Mouse (Mus musculus) gastrocnemius, adult 18-20 months (tissue): ENCODE data around the gene Llcfc1. TPM values are rescaled to one million over a fixed set of nuclear protein-coding genes. Genes with fewer than 3 reads are reported as not detected.

Source experiments
- DNase-seq: peaks from one replicate; pipeline ENCODE4 v3.0.0; 2021; ENCODE audit warnings: low spot score
- long read RNA-seq, 2 experiments: library from polyadenylated mRNA; stranded (forward); transcript quantifications; one replicate each; pipeline ENCODE4 v2.0.0; 2021
- total RNA-seq, 2 experiments: library from RNA; stranded (reverse); gene quantifications; 2 replicates each; pipeline ENCODE4 v1.2.3; 2021

Llcfc1 gene
- total RNA-seq, result not detected
- long read RNA-seq, experiment 1, result 0 reads
- long read RNA-seq, experiment 2, result 0 reads

- no peak for DNase-seq
Observed at GRCm38 (mm10) chr6:41684131-41684530, at the start of gene Llcfc1. Gene Llcfc1 (plus strand): TSS chr6:41684431.

DNA sequence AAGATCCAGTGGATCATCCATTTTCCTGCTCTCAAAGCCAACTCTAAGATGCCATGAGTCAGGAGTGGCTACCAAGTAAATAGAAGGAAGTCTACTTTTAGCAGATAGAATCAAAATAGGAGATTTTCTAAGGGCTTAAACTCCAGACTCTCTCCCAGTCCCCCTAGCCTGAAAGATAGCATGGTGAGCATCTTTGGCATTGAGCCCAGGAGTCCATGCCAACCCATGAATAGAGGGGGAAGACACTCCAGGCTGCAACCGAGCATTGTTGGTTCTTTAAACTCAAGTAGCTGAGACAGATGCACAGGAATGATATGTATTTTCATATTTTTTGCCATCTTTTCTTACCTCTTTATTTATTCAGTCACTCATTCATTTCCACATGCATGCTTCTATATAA lies 49.0 kb upstream of the Llcfc1 start:
- no peak for DNase-seq

GRCm38 (mm10) chr6:41636178-41636577 lies 48.1 kb upstream of the Llcfc1 start, which contains the start of gene Trpv6:
Gene Trpv6 (minus strand): TSS chr6:41636405.
- DNase-seq, result no peak

- DNase-seq, result no peak
Observed at GRCm38 (mm10) chr6:41637393-41637792, 46.8 kb upstream of the Llcfc1 start.

DNA sequence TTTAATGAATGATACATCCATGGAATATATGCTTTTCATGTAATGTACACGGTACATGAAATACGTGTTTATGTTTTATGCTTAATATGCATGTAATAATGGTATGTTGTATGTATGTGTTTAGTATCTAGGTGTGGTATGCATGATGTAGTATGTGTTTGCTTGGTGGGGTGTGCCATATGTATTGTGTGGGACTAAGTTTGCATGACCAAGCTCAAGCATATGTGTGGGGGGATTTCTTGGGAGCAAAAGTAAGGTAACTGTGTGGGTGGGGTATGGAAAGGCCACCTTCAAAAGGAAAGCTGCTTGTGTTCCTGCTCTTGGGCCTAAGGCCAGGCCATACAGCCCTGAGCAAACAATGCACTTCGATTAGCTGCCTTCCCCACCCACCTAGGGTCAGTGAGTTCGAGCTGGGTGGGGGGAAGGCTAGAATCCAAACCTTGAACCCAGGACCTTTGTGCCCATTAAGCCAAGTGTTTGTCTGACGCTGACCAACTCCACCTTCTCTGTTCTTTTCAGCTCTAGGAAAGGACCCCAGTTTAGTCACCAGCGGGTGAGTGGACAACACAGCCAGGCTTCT lies 46.2 kb upstream of the Llcfc1 start:
- no peak for DNase-seq

GRCm38 (mm10) chr6:41640449-41640848 lies 43.8 kb upstream of the Llcfc1 start:
- no peak for DNase-seq

DNA sequence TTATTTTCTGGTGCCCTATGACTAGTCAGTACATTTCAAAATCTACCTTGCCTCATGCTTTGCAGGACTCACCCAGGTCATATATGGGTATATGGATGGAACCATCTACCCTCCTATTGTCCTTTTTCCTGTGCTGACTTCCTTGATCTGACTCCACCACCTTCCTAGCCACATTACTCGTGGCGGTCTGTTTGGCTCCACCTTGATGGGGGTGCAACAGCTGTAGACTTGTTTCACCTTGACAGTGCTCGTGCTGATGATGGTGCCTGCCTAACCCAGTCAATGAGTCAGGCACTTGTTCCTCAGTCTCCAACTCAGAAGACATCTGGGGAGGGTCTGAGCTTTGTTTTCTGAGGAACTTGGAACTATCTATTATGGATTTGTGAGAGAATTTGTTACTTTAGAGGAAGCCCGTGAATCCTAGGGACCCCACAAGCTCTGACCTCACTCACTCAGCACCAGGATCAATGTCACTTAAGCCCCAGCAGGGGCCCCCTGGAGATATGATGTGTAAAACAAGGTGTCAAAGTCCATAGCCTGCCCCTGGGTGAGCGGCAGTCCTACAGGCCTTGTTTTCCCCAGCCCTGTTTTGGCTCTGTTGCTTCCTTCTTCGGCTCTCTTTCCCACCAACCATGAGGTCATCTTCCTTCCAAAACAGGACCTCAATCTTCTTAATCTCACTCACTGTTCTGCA lies 42.9 kb upstream of the Llcfc1 start:
- no peak for DNase-seq

DNA sequence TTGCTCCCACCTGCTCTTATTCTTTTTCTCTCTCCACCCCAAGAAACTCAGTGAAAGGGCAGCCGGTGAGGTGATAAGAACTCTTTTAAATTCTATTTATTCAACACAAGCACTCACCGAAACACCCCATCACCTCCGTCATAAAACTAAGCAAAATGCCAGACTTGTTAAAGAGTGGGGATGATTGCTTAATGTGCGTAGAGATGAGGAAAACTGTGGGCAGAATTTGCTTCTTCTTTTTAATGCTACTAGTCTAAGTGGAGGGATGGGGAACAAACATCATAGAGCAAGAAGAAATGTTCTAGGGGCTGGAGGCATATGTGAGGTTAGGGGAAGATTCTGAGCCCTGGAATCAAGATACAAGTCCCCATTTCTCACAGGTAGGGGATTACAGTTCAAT lies 41.5 kb upstream of the Llcfc1 start:
- DNase-seq, result no peak

GRCm38 (mm10) chr6:41643227-41643626 lies 41.0 kb upstream of the Llcfc1 start:
- DNase-seq, result no peak

- DNase-seq, result no peak
Observed at GRCm38 (mm10) chr6:41646220-41646619, 38.0 kb upstream of the Llcfc1 start.

- no peak for DNase-seq
Observed at GRCm38 (mm10) chr6:41646672-41647071, 37.6 kb upstream of the Llcfc1 start.

GRCm38 (mm10) chr6:41653173-41653572 lies 31.1 kb upstream of the Llcfc1 start:
- DNase-seq, result no peak

DNA sequence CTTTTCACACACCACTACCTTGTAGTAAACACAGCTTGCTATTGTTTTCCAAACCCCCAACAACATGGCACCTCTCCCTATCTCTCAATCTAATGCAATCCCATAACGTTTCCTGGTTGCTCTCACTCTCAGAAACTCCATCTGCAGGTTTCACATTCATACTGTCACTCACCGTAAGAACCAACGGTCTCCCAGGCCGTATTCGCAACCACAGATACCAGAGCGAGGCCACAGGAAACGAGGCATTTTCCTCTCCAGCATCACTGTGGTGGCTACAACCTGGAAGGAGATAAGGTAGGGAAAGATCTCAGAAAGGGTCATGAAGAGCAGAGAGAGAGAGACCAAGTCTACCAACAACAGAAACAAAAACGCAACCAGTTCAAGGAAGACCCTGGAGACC lies 29.6 kb upstream of the Llcfc1 start:
- no peak for DNase-seq

DNA sequence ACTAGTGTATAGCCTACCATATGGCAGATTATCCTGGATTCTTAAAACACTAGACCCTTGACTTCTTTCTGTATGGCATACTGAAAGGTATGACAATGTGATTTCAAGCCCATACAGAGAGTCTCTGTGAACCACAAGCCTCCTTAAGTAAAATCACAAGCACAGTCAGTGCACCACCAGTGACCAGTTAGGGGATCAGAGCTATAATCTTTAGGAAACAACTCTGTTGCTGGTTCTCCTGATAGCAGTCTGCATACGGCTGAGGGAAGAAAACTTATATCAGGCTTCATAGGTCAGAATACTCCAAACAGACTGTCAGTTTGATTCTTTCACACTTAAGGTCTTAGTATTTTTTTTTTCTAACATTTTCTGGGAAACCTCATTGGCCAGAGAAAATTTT lies 25.7 kb upstream of the Llcfc1 start:
- no peak for DNase-seq

DNA sequence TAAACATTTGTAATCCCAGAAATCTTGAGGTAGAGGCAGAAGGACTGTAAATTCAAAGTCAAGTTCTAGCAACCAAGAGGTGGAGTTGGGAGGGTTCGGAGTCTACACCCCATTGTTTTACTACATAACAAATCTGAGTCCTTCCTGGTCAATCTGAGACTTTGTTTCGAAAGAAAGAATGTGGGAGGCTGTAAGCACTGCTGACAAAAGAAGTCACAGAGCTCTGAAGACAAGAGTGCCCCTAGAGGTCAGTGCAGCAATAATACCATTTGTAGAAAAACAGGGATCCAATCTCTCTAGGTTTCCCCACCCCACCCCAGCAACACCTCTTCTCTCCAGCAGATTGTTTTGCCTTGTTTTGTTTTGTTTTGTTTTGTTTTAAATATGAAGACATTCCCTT lies 21.9 kb upstream of the Llcfc1 start:
- DNase-seq, result no peak

GRCm38 (mm10) chr6:41676530-41676929 lies 7.7 kb upstream of the Llcfc1 start:
- no peak for DNase-seq

DNA sequence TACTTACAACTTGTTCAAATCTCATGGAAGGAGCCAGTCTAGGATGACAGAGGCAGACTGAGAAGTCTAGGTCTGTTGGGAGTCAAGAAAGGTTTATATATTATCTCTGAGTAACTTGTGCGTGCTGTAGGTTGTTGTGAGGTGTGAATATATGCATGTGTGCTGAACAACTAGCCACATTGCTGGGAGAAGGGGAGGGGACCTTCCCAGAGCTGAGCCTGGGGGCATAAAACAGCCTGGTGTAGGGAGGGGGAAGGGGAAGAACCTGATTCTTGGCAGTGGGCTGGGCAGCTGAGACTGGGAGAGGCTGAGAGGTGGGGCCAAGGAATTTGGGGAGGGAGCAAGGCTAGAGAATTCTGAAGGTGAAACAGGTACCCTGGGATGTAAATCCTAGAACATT lies 3.6 kb upstream of the Llcfc1 start, which contains the start of gene Trpv5:
Trpv5 (minus strand) TSS at position 101 of the 400 bp plus-strand sequence.
- no peak for DNase-seq

GRCm38 (mm10) chr6:41681656-41682055 lies 2.6 kb upstream of the Llcfc1 start:
- DNase-seq, result no peak

- DNase-seq, result no peak
Observed at GRCm38 (mm10) chr6:41684911-41685310, 680 bp downstream of the Llcfc1 start.

- no peak for DNase-seq
Observed at GRCm38 (mm10) chr6:41685596-41685995, 1.4 kb downstream of the Llcfc1 start.

GRCm38 (mm10) chr6:41692200-41692599 lies 8.0 kb downstream of the Llcfc1 start:
- no peak for DNase-seq

- DNase-seq, result no peak
Observed at GRCm38 (mm10) chr6:41694407-41694806, 10.2 kb downstream of the Llcfc1 start.

DNA sequence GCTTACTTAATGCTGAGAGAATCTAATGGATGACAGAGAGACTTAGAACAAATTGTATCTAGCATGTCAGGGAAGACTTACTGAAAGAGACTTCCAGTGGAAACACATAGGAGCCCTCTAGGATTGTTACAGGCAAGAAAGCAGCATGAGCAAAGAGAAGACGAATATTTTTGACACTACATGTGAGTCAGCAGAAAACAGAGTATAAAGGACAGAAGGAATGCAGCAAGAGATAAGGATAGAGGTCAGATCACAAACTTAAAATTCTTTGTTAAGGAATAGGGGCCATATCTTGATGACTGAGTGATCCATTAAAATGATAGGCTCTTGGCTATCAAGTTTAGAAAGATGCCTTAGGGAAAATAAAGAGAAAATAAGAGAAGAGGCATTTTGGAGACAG lies 17.0 kb downstream of the Llcfc1 start:
- no peak for DNase-seq
